Mouse (Mus musculus) midbrain, embryonic 10.5 days (tissue): Measurements from ENCODE around the gene Sf3b3. TPM values are rescaled to one million over a fixed set of nuclear protein-coding genes. Genes with fewer than 3 reads are reported as not detected.
"Not testable (repeated sequence)": the region's sequence is repeated elsewhere in the genome, so short reads cannot be mapped to it uniquely, and the experiment has no call there.

Experiments
- DNase-seq: peaks from one replicate; pipeline ENCODE4 v3.0.0-alpha.2; 2017; ENCODE audit warnings: low spot score
- H3K27ac ChIP-seq: fragments of 300-500 bp; sonication (generic); replicated peaks from 2 replicates; pipeline ENCODE4 v1.5.1; 2016; ENCODE audit warnings: mild to moderate bottlenecking
- H3K27me3 ChIP-seq: fragments of 300-500 bp; sonication (generic); 2 replicates; pipeline ENCODE4 v1.6.1; 2016; ENCODE audit warnings: low read depth, mild to moderate bottlenecking; ENCODE audit not compliant: poor library complexity, severe bottlenecking
- H3K36me3 ChIP-seq: fragments of 300-500 bp; sonication (generic); 2 replicates; pipeline ENCODE4 v1.6.1; 2016; ENCODE audit warnings: mild to moderate bottlenecking, moderate library complexity
- H3K4me1 ChIP-seq: fragments of 300-500 bp; sonication (generic); 2 replicates; pipeline ENCODE4 v1.6.1; 2016
- H3K4me3 ChIP-seq: fragments of 300-500 bp; sonication (generic); 2 replicates; pipeline ENCODE4 v1.5.1; 2016; ENCODE audit warnings: mild to moderate bottlenecking, moderate library complexity
- H3K9me3 ChIP-seq: fragments of 300-500 bp; sonication (generic); replicated peaks from 2 replicates; pipeline ENCODE4 v1.6.1; 2016; ENCODE audit warnings: mild to moderate bottlenecking
- WGBS: fragments of 180-500 bp; shearing (Covaris S2); methylation state at CpG from one replicate; pipeline ENCODE4 v1.1.7; 2016; 5-methylcytosine and 5-hydroxymethylcytosine counted together
- polyA plus RNA-seq: library from polyadenylated mRNA; unstranded; fragments of >200 nt; fragmentation: Nextera tagmentation; extraction: Ambion mirVana; gene quantifications from 2 replicates; pipeline ENCODE4 v1.2.1, GENCODE M21; 2016

Gene Sf3b3
- polyA plus RNA-seq, 1 experiment from 2014 or later = 222 TPM

DNA sequence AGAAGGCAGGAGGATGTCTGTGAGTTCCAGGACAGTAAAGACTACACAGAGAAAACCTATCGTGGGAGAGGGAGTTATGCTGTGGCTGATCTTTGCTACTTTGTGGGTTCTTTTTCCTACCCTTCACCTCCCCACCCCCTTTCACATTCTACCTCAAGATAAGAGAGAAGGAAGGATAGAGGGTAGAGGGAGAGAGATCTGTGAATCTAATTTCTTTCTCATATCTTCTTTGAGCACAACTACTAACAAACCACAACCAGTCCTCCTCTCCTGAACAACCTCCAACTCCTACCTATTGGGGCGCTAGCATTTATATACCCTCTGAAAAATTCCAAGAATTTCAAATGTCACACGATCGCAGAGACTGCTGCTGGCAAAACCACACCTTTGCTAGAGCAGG, 31.3 kb upstream of the Sf3b3 start:
- Histone ChIP-seq H3K4me1 (no peaks in the 10 kb centered on the region), H3K9me3 (no peaks in the 10 kb centered on the region), H3K27me3 (no peaks in the 10 kb centered on the region), H3K4me3 (no peak overlapping the region), H3K27ac (no peak overlapping the region), H3K36me3 (peaks cover 100% of the 10 kb centered on the region)
- DNase-seq = no peak
- 92% methylated on average over 4 of the region's 4 CpGs for WGBS

DNA sequence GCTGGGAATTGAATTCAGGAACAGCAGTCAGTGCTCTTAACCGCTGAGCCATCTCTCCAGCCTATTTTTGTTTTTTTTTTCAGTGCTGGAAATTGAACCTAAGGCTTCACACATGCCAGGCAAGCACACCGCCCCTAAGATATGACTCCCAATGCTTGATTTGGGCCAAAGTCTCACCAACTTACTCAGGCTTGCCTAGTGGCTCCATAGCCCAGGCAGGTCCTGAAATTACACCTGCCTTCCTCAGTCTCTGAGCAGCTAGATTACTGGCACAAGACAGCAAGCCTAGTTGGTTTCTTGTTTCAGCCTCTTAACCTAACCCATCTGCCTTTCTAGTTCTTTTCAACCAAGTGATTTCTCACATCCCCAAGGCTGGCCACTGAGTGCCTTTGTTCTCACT, 23.9 kb upstream of the Sf3b3 start:
- peaks cover 100% of the 10 kb centered on the region for H3K36me3 ChIP-seq

DNA sequence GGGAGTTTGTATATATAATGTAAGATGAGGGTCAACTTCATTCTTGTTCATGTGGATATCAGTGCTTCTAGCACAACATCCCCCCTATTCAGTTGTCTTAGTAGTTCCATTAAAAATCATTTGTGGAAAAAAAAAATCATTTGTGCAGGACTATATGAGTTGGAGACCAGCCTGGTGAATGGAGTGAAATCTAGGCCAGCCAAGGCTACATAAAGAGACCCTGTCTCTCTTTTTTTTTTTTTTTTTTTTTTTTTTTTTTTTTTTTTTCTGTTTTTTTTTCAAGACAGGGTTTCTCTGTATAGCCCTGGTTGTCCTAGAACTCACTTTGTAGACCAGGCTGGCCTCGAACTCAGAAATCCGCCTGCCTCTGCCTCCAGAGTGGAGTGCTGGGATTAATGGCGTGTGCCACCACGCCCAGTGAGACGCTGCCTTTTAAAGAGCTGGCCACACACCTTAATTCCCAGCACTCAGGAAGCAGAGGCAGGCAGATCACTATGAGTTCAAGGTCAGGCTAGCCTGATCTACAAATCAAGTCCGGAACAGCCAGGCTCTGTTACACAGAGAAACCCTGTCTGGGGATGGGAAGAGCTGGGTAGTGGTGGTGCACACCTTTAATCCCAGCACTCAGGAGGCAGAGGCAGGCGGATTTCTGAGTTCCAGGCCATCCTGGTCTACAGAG, 14.9 kb upstream of the Sf3b3 start:
- not testable (repeated sequence) for H3K9me3 ChIP-seq, DNase-seq, H3K27ac ChIP-seq, H3K27me3 ChIP-seq, H3K4me1 ChIP-seq, H3K4me3 ChIP-seq
- H3K36me3 ChIP-seq = peaks cover 98% of the 10 kb centered on the region
- 92% methylated on average over 7 of the region's 7 CpGs for WGBS

More for the DNA sequence above, 23.9 kb upstream of the Sf3b3 start:
- DNase-seq = no peak
- Histone ChIP-seq H3K27me3 (no peaks in the 10 kb centered on the region), H3K4me3 (no peak overlapping the region), H3K9me3 (no peaks in the 10 kb centered on the region), H3K4me1 (no peaks in the 10 kb centered on the region), H3K27ac (no peak overlapping the region)
- WGBS = 94% methylated on average over 2 of the region's 2 CpGs

DNA sequence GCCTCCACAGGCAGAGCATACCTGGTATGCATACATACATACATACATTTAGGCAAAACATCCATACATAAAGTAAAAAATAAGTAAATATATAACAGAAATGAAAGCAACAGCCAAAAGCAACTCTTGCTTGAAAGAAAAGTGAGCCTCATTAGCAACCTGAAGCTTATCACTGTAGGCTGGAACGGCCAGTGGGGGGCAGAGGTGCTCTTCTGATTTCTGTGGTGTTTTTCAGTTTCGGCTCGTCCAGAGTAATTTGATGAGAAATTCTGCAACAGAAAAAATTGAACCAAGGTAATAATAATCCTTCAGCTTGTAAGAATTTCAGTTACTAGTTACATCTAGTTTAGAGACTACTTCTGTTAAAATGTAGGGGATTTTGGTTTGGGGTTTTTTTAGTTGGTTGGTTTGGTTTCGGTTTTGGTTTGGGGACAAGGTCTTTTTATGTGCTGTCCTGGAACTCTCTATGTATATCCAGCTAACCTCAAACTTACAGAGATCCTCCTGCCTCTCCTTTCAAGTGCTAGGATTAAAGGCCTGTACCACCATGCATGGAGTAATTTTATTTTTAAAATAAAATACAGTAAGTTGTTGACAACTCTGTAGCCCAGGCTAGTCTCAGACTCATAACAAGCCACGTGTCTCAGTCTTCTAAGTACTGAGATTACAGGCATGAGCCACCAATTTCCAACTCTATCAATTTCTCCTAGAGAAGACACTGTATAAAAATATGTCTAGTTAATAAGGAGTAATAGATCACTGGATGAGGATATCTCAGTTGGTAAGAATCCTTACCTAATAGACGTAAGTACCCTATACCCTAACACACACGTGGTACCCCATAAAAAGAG, 13.3 kb upstream of the Sf3b3 start:
- no peak for DNase-seq
- H3K4me1 ChIP-seq = no peaks in the 10 kb centered on the region
- H3K9me3 ChIP-seq = no peaks in the 10 kb centered on the region
- no peak overlapping the region for H3K27ac ChIP-seq
- H3K36me3 ChIP-seq = peaks cover 97% of the 10 kb centered on the region
- no peaks in the 10 kb centered on the region for H3K27me3 ChIP-seq
- WGBS = 90% methylated on average over 7 of the region's 7 CpGs
- H3K4me3 ChIP-seq = no peak overlapping the region

DNA sequence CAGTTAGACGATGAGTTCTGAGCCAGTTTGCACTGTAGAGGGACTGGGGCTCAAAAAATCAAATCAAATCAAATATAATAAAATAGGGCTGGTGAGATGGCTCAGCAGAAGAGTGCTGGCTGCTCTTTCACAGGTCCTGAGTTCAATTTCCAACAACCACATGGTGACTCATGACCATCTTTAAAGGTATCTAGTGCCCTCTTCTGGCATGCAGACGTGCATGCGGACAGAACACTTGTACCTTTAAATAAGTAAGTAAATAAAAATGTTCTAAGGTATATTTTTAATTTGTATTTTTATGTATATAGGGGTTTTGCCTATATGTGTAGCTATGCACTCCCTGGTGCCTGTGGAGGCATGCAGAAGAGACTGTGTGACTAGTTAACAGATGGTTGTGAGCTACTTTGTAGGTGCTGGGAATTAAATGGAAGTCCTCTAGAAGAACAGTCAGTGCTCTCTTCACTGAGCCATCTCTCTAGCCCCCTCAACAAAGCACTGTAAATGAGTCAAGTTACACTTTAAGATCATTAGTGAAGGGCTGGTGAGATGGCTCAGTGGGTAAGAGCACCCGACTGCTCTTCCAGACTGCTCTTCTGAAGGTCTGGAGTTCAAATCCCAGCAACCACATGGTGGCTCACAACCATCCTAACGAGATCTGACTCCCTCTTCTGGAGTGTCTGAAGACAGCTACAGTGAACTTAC, 10.3 kb upstream of the Sf3b3 start:
- Histone ChIP-seq H3K27me3 (no peaks in the 10 kb centered on the region), H3K36me3 (peaks cover 97% of the 10 kb centered on the region)
- WGBS = 92% methylated on average over 5 of the region's 5 CpGs

DNA sequence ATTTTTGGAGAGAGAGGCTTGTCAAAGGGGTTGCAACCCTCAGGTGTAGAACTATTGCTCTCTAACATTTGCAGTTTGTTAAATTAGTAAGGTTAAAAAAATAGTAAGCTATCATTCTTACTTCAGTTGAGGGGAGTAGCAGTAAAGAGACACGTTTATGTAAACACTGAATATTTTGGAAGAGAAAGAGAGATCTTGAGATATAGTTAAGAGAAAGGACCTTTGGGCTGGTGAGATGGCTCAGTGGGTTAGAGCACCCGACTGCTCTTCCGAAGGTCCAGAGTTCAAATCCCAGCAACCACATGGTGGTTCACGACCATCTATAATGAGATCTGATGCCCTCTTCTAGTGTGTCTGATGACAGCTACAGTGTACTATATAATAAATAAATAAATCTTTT, 9.5 kb upstream of the Sf3b3 start:
- H3K27me3 ChIP-seq, H3K27ac ChIP-seq, DNase-seq, H3K4me1 ChIP-seq, H3K4me3 ChIP-seq, H3K9me3 ChIP-seq: not testable (repeated sequence)
- 90% methylated on average over 4 of the region's 4 CpGs for WGBS
- H3K36me3 ChIP-seq = peaks cover 98% of the 10 kb centered on the region

More for the DNA sequence above, 10.3 kb upstream of the Sf3b3 start:
- DNase-seq = no peak
- Histone ChIP-seq H3K4me3 (no peak overlapping the region), H3K27ac (no peak overlapping the region), H3K9me3 (no peaks in the 10 kb centered on the region), H3K4me1 (no peaks in the 10 kb centered on the region)

DNA sequence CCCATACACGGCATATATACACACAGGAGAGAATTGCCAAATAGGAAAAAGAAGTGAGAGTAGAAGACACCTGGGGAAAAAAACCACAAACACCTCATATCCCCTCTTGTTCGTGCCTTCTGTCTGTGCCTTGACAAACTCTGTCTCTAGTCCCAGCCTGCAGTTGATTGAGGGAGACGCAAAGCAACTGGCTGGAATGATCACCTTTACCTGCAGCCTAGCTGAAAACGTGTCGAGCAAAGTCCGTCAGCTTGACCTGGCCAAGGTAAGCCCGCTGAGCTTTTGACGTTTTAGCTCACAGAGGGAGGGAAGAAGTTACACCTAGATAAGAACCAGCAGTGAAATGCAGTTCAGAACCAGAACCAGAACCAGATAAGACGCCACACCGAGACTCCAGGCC, 4.6 kb upstream of the Sf3b3 start:
- H3K4me1 ChIP-seq = peaks cover 12% of the 10 kb centered on the region
- no peak overlapping the region for H3K4me3 ChIP-seq
- H3K9me3 ChIP-seq = no peaks in the 10 kb centered on the region
- no peak for DNase-seq
- H3K27ac ChIP-seq = no peak overlapping the region
- H3K27me3 ChIP-seq = no peaks in the 10 kb centered on the region
- H3K36me3 ChIP-seq = peaks cover 67% of the 10 kb centered on the region
- 95% methylated on average over 10 of the region's 10 CpGs for WGBS

DNA sequence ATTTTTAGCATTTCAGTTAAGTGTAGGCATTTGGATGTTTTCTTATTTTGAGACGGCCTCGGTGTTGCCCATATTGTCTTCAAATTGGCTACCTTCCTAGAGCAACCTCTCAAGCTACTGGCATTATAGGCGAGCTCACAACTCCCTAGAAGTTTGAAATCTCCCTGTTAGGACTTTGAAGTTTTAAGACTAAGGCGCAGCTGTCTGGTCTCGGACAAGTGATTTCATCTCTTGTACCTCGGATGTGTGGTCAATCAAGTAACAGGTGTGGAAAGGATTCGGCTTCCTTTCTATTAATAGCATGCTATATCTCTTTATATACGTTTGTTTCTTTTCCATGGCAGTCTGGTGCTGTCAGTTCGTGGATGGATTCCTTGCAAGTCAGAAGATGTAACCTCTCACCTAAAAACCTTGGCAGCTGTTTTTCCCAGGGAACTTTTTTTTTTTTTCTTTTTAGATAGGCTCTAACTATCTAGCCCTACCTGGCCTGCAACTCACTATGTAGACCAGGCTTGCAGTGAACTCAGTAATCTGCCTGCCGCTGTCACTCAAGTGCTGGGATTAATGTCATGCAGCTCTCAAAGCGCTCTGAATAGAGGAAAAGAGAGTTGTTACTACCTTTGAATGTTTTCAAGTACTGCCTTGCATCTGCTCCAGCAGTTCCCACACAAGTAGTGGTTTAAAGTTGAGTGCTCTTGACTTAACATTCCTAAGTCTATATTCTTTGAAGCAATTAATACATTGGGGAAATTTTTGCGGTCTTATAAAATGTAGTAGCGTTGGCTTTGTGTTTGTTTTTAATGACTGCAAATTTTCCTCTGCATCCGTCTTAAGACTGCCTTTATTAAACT, 1.3 kb upstream of the Sf3b3 start:
- Histone ChIP-seq H3K27me3 (no peaks in the 10 kb centered on the region), H3K27ac (peak overlapping the region; percentile 98; the same call in 1 of the 2 replicates), H3K4me3 (peak overlapping the region; percentile 94), H3K9me3 (no peaks in the 10 kb centered on the region), H3K36me3 (peaks cover 57% of the 10 kb centered on the region), H3K4me1 (peaks cover 26% of the 10 kb centered on the region)
- WGBS = 66% methylated on average over 14 of the region's 14 CpGs
- DNase-seq = no peak

DNA sequence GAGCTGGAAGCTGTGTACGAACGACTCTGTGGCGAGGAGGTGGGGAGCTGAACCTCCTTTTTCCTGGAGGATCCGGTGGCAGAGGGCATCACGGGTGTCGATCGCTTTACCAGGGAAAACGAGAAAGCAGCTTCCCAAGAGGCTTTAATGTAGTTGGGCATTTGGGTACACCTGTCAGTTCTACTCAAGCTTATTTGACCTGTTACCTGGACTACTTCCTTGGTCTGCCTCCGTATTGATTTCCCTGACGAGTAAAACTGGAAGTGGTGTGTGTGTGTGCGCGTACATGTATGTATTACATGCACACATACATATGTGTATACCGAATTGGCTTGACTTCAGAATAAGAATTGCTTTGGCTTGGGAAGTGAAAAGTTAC, 573 bp upstream of the Sf3b3 start:
- H3K36me3 ChIP-seq = peaks cover 57% of the 10 kb centered on the region
- H3K27ac ChIP-seq = peak overlapping the region; percentile 98
- H3K9me3 ChIP-seq = no peaks in the 10 kb centered on the region
- no peak for DNase-seq
- WGBS = 2% methylated on average over 13 of the region's 13 CpGs
- no peaks in the 10 kb centered on the region for H3K27me3 ChIP-seq
- peak overlapping the region; percentile 94 for H3K4me3 ChIP-seq
- H3K4me1 ChIP-seq = peaks cover 26% of the 10 kb centered on the region

DNA sequence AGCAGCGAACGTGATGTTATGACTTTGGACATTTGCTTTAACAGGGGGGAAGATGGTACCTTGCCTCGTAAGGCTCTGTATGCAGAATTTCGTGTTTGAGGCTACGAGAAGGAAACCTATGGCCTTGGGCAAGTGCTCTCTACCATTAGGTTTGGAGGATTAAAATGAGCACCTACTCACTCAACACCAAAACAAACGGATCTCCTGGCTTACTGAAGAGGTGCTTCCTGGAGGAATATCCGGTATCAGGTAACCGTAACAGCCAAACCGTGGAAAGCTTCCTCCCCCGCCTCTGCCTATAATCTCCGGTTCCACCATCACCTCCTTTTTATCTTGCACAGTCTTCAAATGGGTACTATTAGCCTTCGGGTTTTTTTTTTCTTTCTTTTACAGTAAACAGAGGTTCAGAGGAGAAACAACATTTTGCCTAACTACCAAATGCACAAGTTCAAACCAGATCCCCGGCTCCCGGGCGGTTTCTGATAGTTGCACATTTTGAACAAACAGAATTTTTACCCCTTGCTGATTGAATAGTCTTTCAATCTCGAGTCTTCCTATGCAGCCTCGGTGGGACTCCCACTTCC, 674 bp downstream of the Sf3b3 start:
- no peak for DNase-seq
- peak overlapping the region; percentile 98 for H3K27ac ChIP-seq
- H3K36me3 ChIP-seq = peaks cover 57% of the 10 kb centered on the region
- peaks cover 26% of the 10 kb centered on the region for H3K4me1 ChIP-seq
- WGBS = 15% methylated on average over 17 of the region's 17 CpGs
- no peaks in the 10 kb centered on the region for H3K27me3 ChIP-seq
- H3K4me3 ChIP-seq = peak overlapping the region; percentile 94
- no peaks in the 10 kb centered on the region for H3K9me3 ChIP-seq

DNA sequence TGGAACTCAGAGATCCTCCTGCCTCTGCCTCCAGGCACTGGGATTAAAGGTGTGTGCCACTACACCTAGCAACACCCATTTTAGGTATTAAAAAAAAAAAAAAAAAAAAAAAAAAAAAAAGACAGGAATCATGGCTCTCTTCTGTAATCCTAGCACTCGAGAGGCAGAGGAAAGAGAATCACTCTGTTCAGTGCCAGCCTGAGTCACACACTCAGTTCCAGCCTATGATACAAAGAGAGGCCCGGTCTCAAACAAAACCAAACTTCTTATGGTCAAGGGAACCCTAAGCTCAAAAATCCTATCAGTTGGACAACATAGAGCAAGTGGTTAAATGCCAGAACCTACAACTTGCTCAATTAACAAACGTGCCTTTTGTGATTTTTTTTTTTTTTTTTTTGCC, 1.6 kb downstream of the Sf3b3 start:
- 89% methylated on average over 3 of the region's 3 CpGs for WGBS
- H3K36me3 ChIP-seq = peaks cover 57% of the 10 kb centered on the region

DNA sequence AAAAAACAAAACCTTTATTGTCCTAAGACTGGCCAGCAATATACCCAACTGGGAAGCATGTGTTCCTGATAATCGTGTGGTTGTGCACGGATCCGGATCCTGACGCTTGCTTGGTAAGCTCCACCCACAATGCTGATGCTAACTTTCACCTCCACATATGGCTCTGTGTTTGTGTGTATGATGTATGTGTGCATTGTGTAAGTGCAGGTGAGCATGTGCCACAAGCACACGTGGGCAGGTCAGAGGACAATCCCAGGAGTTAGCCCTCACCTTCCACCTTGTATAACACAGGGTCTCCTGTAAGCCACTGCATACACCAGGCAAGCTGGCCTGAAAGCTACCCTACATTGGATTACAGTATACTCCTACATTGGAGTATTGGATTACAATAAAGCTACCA, 3.4 kb downstream of the Sf3b3 start:
- 94% methylated on average over 5 of the region's 5 CpGs for WGBS
- H3K36me3 ChIP-seq = peaks cover 69% of the 10 kb centered on the region
- H3K4me3 ChIP-seq = no peak overlapping the region
- H3K4me1 ChIP-seq = peaks cover 23% of the 10 kb centered on the region
- no peak overlapping the region for H3K27ac ChIP-seq
- DNase-seq = no peak
- H3K9me3 ChIP-seq = no peaks in the 10 kb centered on the region
- H3K27me3 ChIP-seq = no peaks in the 10 kb centered on the region

More for the DNA sequence above, 1.6 kb downstream of the Sf3b3 start:
- DNase-seq = no peak
- Histone ChIP-seq H3K27me3 (no peaks in the 10 kb centered on the region), H3K27ac (no peak overlapping the region), H3K4me3 (peak overlapping the region; percentile 94; the same call in 1 of the 2 replicates), H3K9me3 (no peaks in the 10 kb centered on the region), H3K4me1 (peaks cover 26% of the 10 kb centered on the region)
